Mouse (Mus musculus) yolk sac, embryonic 10.5 days (tissue): ENCODE data around the gene Bach2.

Source experiments
- DNase-seq: peaks from one replicate; pipeline ENCODE4 v3.0.0-alpha.2; 2017; ENCODE audit warnings: low spot score

The Bach2 gene

DNA sequence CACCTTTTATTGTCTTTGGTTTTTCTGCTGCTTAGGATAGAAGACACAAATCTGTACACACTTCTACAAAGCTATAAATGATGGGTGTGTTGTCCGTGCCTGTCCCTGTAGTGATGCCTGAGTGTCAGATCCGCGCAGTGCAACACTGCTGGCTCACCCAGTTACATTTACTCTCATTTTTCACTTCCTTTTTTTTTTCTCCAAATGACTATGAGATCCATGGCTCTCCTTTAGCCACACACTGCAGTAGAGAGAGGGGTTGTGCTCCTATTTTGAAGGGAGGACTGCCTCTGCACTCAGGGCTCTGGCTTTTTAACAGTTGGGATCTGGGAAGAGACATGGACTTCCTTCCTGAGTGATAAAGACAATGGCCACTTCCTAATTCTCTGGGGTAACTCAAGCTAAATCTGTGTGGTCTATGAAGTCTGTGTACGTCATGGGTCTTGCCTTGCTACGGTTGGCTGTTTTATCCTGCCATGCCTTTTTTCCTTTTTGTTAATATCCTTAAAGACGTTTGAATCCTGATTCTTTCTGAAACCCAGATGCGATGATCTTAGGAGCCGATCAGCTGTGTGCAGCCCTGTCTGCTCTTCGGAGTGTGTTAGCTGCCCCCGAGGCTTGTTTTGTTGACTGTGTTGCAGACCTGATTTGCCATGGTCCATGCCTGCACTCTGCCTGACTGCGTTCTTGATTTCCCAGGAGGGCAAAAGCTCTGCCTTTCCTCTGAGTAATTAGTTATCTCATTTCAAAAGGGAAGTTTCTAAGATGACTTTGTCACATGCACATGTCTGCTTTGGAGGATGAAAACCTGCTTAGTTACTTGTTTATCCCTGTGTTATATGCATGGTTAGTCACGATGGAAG lies 120.2 kb downstream of the Bach2 start:
- DNase-seq, result no peak

DNA sequence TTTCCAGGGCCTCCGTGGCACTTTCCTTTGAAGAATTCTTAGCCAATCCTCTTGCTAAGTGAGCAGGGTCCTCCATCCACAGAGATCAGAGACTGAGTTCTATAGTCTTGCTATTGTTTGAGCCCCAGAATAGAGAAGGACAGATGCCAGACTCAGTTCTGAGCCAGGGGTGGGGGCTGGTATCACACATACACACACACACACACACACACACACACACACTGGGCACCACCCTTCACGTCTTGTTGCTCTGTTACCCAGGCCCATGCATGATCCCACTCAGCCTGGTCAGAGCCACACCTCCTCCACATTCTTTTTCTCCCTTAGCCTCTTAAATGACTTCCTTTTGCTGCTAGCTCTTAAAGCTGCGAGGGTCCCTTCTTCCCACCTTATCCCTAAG lies 121.0 kb downstream of the Bach2 start:
- no peak for DNase-seq

DNA sequence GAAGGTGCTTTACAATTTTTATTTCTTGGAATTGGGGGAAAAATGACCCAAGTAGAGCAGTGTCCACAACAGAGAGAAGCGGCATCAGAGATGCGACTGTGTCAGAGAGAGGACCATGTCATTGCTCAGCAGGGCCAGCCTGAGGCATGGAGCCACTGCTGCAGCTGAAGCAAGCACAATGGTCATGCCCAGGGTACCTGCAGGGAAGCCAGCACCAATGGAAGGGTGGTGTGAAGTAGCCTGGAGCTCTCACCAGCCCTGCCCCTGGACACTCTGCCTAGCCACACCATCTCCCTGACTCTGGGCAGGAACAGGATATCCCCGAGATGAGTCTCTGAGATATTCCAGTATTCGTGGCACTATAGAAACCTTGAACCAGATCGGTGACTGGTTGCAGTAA lies 121.9 kb downstream of the Bach2 start:
- no peak for DNase-seq

DNA sequence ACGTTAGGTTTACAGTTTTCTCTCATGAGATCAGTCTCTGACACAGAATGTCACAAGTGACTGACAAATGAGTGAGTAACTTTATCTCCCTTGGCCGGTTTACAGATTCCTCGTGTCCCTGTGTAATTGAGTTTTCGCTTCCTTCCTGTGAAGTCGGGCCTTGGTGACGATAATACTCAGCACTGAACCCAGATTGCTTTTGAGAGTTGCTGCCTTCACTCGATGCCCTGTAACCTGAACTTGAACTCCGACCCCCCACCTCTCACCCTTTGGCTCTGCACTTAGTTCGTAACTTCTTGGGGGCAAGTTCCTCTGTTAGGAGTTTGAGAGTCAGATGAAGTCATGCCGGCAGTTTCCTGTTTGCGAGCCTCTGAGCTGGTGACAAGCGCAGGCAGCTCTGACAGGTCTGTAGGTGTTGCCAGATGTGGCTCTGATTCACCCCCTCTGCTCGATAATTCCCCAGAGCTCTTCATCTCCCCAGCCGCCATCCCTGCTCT lies 124.9 kb downstream of the Bach2 start:
- no peak for DNase-seq

DNA sequence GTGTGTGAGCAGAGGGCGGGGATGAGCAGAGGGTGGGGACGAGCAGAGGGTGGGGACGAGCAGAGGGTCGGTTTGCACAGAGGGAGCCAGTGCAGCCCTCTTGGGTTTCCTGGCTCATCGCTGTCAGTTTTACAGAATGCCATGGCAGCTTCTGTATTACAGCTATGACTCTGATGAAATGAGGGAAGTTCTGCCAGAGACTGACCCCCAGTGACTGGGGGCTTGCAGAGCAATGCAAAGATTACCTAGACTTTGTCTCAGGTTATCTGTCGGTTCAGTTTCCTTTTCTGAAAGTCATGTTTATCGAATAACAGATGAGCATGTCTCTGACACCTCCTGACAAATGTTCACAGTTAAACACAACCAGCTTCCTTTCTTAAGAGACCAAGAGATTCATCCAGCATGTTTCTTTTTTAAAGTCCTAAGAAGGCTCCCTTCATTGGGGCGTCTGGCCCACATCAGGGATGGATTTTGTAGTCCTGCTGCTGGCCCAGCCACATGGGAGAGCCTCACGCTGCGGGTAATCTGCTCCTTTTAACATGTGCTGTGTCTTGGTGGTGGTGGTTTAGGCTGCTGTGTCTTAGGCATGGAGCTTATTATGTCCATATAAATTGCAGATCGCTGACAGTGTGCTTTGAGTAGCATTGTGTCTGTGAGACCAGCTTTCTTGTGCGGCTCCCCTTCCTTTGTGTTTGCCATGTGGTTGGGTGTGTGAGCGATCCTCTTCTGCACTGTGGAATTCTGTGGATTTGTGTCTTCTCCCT lies 126.7 kb downstream of the Bach2 start:
- DNase-seq, result no peak

DNA sequence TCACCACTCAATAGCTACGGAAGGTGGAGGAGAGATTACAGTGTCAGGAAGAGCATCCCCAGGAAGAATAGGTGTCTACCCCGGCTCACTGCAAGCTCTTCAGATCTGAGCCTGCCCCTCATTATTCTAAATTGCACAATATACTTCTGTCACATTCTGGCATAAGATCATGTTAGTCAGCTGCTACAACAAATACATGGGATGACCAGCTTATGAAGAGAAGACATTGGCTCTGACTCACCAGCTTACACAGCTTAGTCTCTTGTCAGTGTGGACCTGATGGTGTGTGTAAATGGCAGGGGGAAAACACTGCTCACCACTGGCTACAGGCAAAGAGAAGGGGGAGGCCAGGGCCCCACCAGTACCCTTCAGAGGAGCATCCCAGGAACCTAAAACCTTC lies 127.6 kb downstream of the Bach2 start:
- DNase-seq, result no peak

DNA sequence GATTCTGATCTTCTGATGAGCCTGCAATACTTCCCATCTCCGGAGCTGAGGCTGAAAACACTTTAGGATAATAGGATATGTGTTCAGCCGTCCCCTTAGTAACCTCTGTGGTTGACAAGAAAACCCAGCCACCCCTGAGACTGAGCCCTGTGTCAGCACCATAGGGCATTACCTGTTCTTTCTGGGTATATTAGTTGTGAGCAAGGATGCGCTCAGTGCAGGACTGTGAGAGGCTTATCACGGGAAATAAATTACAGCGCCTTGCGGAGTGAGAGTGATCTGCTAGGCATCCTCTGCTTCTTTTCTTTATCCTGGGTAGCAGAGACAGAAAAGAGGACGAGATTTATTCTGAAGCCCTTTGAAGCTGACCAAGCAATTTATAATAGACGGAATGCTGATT lies 129.7 kb downstream of the Bach2 start:
- no peak for DNase-seq

DNA sequence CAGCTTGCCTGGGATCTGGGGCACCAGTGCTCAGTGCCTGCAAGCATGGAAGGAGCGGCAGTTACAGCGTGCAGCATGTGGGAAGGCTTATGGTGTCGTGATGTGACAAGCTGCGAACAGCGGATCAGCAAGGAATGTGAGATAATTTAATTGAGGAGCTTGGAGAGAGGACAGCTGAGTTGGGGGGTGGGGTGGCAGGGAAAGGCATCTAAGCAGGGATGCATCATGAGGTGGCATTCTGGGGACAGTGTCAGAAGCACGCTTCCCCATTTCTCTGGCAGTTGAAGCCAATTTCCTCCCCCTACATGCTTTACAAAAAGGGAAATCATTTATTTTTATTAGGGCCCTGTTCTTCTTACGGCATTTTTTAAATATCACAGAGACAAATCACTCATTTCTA lies 134.5 kb downstream of the Bach2 start:
- DNase-seq, result no peak

DNA sequence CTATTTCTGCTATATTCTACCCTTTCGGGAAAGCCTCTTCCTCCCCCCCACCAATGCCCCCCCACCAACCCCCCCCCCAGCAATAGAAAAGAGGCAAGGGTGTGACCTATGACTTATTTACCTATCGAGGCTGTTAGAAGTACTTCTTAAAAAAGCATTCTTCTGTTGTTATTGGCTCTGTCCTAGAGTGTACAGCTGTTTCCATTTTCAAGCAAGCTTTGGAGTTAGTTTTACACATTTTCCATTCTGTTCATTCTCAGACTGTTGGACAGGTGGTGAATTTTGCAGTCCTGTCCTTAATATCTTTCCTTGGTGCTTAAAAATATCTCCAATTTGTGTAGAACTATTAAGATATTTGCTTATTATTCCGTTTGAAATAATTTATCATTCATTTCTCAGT lies 134.9 kb downstream of the Bach2 start:
- no peak for DNase-seq

DNA sequence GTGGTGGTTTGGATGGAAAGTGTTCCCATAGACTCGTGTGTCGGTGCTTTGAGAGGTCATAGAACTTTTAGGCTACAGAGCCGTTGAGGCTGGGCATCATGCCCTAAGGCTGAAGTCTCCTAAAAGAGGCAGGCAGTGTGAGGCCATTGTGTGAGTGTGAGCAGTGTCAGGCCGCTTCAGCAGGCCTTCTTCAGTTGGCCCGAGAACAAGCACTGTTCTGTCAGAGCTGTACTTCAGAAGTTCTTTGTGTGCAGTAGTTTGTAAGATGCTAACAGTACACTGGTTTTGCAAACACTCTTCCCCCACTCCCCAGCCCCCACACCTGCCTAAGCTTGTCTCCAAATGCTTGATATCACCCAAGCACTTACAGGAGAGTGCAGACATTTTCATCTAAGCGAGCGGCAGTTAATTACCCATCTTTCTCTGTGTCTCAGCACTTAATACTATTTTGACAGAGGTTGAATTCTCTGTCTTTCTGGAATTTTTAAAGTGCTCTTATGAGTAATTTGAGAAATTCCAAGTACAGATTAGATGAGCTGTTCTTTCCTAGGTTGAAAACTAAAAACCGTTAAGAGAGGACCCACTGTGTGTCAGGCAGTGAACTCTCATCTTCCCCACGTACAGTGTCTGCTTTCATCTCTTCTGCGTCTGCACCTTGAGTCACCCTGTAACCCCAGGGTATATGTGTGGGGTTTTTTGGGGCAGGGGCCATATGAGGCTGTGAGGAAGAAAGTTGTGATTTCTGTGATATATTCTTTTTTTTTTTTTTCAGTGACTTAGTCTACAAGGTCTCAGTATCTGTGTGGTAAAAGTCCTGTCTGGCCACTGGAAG lies 136.4 kb downstream of the Bach2 start:
- no peak for DNase-seq

DNA sequence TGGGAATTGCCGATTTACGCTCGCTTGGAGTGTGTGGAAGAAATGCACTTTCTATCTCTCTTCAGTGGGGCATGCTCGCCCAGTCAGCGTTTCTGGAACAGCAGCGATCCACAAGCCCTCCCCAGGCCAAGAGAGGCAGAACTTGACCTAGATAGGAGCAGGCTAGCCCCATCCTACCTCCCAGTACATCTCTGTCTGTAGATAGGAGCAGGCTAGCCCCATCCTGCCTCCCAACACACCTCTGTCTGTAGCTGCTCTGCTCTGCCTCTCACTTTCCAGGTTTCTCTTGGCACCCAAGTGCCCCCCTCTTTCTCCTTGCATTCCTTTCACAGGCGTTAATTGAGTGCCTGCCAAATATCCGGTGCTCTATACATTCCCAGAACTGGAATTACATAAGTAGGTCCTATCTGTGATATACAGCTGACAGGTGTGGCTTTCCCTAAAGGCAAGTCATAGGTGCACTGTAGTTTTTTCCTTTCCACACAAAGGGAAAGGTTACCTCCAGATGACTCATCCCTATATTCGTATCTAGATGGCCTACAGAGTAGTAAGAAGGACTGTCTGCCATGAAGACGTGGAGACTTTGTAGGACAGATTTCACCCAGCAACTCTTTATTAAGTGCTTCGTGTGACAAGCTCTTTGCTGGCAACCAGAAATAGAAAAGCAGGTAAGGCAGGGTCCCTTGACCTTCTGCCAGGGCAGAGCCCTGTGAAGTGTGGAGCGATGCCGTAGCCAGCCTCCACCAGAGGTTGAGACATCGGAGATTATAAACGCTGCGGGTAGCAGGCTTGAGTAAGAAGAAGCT lies 137.3 kb downstream of the Bach2 start:
- DNase-seq, result no peak

DNA sequence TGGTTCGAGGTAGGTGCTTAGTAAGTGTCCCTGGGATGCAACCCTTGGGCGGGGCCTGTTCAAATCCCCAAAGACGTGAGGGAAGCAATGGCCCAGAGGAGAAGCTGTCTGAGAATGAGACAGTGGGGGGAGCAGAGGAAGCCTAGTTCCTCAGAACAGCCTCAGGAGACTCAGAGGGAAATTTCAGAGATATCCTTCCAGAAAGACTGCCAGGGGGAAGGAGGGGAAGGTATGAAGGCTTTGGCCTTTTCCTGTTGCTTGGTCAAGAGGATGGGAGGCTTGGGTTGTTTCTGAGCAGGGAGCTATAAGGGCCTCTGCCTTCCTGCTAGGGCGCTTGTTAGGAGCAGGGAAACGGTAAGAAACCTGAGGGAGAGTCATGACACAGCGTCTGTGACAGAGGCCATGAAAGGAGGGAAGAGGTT lies 137.9 kb downstream of the Bach2 start:
- DNase-seq, result no peak

DNA sequence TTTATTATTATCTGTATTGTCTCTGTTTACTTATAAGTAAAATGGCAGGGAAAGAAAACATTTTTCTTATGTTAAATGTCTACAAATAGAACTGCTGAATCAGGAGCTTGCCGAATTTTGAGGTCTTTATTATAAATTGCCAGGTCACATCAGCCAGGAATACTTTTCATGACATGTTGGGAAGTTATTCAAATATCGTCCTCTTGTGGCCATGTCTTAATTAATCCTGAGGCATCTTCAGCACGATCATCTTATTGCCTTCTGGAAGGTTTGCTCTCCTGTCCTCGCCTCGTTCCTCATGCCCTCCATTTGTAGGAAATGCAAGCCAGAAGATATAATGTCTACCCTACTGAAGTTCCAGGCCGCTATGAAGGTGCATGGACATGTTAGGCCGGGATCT lies 140.5 kb downstream of the Bach2 start:
- no peak for DNase-seq

DNA sequence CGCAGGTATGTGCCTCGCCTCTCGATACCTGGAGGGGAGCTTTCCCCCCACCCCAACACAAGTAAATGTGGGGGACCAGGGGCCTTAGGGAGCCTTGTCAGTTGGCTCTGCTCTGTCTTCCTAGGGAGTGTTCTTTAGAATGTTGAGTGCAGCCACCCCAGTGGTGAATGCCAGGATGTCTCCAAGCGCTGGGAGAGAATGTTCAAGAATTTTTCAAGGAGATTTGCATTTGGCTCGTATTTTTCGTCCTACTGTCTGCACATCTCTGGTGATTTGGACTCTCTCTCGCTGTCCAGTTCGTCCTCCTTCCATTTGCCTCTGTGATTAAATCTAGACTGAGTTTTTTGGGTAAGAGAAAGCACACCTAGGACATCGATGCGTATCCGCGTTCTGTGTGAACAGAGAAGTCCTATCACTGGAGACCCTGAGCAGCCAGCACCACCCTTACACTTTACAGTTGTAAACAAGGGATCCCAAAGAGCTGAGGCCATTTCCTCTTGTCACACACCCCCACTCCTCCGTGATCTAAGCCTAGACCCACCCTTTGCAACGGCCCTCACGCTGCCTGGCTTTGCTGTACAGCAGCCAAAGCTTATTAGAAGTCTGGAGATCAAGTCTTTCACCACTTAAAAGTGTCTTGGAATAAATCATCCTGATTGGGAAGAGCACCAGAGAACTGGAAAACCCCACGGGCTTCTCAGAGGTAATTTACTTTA lies 143.2 kb downstream of the Bach2 start:
- no peak for DNase-seq

DNA sequence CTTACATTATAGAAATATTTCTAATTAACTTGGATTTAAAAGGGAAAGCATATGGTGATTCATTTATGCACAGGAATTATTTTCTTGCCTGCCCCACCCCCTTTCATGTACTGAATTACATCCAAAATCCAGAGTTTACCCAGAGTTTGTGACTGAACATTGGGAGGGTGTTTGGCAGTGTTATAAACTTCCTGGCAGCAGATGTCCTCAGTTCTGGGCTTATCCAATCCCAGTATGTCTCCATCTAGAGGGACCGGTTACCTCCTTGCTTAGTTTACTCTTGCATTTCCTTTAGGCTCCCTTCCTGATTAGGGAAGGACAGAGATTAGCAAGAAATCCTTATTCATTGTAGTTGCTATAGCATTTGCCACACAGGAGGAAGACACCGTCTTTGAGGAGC lies 146.5 kb downstream of the Bach2 start:
- no peak for DNase-seq

DNA sequence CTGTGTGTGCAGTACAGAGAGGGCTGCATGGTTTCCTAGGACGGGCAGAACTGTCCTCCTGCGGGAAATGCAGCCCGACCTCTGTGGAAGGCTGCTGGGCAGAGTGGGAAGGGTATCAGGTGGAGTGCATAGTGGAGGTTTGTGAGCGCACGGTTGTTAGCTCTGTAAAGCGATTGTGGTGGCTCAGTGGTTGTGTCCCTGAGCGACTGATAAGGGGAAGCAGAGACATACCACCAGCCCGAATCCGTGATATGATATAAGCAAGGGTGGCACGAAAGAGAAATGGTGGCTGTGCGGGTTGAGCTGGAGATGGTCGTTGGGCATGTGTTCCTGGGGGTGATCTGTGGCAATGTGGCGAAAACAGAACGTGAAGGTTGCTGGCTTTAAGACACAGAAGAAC lies 147.0 kb downstream of the Bach2 start:
- DNase-seq, result no peak

DNA sequence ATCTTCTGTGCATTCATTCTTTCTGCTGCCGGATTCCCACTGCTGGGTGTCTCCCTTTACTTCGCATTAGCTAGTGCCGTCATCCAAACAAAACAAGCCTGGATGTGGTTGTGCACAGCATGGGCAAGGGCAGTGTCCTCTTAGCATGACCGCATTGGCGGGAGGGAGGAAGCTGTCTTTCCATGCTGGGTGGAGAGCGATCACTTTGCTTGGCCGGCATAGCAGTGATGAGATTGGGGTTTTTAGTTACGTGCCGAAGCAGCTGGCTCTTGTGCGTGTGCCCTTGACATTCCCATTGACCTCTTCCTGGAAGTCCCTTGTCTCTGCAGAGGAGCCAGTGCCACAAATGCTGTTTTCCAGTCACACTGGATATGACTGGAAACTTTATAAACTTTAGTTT lies 147.7 kb downstream of the Bach2 start:
- DNase-seq, result no peak

DNA sequence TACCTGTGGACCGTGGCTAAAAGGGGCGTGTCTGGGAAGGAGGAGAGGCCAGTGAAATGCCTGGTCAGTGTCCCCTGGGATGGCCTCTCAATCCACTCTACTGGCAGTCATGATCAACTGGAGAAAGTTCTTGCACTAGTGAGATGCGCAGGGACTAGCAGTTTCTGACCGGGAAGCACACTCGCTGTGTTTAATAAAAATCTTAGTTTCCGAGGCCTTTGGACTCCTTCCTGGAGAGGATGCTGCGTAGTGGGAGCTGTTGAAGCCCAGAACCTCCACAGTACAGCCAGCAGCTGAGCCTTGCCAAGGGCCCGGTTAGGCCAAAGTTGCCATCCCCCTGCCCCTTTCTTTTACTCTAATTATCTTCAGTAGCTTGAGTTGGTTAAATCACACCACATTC lies 148.3 kb downstream of the Bach2 start:
- no peak for DNase-seq

DNA sequence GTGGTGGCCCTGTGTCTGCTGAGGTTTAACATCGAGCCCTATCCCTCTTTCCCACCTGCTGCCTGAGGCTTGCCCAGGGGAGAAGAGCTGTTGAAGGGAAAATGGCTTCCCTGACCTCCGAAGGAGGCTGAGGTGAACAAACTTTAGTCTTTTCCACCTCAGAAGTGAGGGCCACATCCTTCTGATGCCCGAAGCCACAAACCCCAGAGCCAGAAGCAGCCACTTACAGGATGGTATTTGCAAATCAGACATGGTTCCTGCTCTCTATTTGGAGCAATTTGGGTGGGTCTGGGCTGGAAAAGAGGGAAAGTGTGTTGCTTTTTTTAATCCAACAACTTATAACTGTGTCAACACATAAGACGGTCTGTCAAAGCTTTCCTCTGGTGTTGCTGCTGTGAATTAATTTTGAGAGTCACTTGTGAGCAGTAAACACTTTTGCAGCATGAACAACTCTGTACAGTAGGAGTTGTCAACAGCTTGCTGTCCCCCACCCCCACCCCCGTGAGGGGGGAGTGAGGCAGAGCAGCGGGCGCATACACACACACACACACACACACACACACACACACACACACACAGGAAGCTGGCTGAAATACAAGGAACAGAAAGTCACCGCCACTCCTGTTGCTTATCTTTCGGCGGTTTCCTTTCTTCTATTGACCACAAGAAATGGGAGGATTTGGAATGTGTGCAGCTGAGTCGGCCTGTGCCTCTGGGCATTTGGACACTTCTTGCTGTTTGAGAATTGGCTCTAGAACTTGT lies 149.1 kb downstream of the Bach2 start:
- peak; percentile 41 for DNase-seq

DNA sequence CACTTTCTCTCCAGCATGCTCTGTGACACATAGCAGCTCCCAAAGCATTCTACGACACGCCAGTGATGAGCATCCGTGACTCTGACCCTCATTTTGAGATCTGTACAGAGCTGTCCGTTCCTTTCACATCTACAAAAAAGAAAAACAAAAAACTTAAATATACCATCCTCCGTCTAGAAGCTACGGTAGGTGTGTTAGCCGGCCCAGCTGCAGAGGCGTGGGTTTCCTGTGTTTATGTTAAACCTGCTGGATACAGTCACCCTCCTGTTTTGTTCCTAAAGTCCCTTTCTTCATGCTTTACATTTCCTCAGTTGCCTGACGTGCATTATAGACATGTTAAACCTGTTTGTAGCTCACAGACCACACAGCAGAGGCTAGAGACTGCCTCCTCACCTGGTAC lies 150.0 kb downstream of the Bach2 start:
- DNase-seq, result no peak
